Mouse (Mus musculus) midbrain, embryonic 13.5 days (tissue): ENCODE data around the gene Tm6sf1. TPM values are rescaled to one million over a fixed set of nuclear protein-coding genes. Genes with fewer than 3 reads are reported as not detected.
A peak's percentile ranks its signal among the peaks of the same experiment; 100 is the strongest.

ENCODE experiments used
- ATAC-seq: fragments of 200-750 bp; cut with Nextera tagmentation; 2 replicates; pipeline ENCODE4 v1.8.0; 2017; ENCODE audit warnings: mild to moderate bottlenecking, moderate TSS enrichment, moderate library complexity
- H3K27ac ChIP-seq: fragments of 300-500 bp; sonication (generic); 2 replicates; pipeline ENCODE4 v1.5.1; 2015; ENCODE audit warnings: inconsistent platforms, mild to moderate bottlenecking, moderate library complexity
- H3K27me3 ChIP-seq: fragments of 300-500 bp; sonication (generic); 2 replicates; pipeline ENCODE4 v1.6.1; 2015; ENCODE audit warnings: mild to moderate bottlenecking, inconsistent platforms
- H3K36me3 ChIP-seq: fragments of 300-500 bp; sonication (generic); 2 replicates; pipeline ENCODE4 v1.6.1; 2015; ENCODE audit warnings: mild to moderate bottlenecking, inconsistent platforms
- H3K4me1 ChIP-seq: fragments of 300-500 bp; sonication (generic); replicated peaks from 2 replicates; pipeline ENCODE4 v1.6.1; 2015; ENCODE audit warnings: inconsistent platforms
- H3K4me2 ChIP-seq: fragments of 300-500 bp; sonication (generic); replicated peaks from 2 replicates; pipeline ENCODE4 v1.6.1; 2015; ENCODE audit warnings: moderate library complexity, mild to moderate bottlenecking, inconsistent platforms
- H3K4me3 ChIP-seq: fragments of 300-500 bp; sonication (generic); replicated peaks from 2 replicates; pipeline ENCODE4 v1.5.1; 2015; ENCODE audit warnings: mild to moderate bottlenecking, inconsistent platforms
- H3K9ac ChIP-seq: fragments of 300-500 bp; sonication (generic); replicated peaks from 2 replicates; pipeline ENCODE4 v1.6.1; 2015; ENCODE audit warnings: mild to moderate bottlenecking, inconsistent platforms
- H3K9me3 ChIP-seq: fragments of 300-500 bp; sonication (generic); 2 replicates; pipeline ENCODE4 v1.6.1; 2016; ENCODE audit warnings: mild to moderate bottlenecking, inconsistent platforms
- WGBS: fragments of 180-500 bp; shearing (Covaris S2); methylation state at CpG from one replicate; pipeline ENCODE4 v1.1.7; 2015; 5-methylcytosine and 5-hydroxymethylcytosine counted together
- polyA plus RNA-seq: library from polyadenylated mRNA; unstranded; fragments of >200 nt; fragmentation: Nextera tagmentation; extraction: Ambion mirVana; gene quantifications from 2 replicates; pipeline ENCODE4 v1.2.1, GENCODE M21; 2015

Gene Tm6sf1
- polyA plus RNA-seq, 1 experiment from 2014 or later: 9.8 TPM

- WGBS: 63% methylated on average over 8 of the region's 8 CpGs
- no peak overlapping the region for H3K4me3 ChIP-seq
- H3K4me2 ChIP-seq: no peak overlapping the region
- no peaks in the 10 kb centered on the region for H3K36me3 ChIP-seq
- no peak overlapping the region for H3K9ac ChIP-seq
- H3K4me1 ChIP-seq: peaks cover 26% of the 10 kb centered on the region
- peaks cover 19% of the 10 kb centered on the region for H3K27me3 ChIP-seq
- no peak for ATAC-seq
- H3K9me3 ChIP-seq: no peaks in the 10 kb centered on the region
- H3K27ac ChIP-seq: no peak overlapping the region
These were observed 4.1 kb upstream of the Tm6sf1 start for GRCm38 (mm10) chr7:81854568-81855307.

DNA sequence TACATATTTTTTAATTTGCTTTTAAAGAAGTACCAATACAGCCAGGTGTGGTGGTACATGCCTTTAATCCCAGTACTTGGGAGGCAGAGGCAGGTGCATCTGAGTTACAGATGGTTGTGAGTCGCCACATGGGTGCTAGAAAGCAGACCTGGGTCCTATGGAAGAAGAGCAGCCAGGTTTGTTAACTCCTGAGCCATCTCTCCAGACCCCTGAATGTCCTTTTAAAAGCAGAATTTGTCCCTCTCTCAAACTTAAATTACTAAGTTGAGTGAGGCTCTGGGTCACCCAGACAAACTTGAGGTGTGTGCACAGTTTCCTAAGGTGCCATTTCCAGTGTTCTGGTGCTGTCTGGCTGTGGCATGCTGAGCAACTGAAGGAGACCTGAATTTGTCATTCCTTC is 3.1 kb upstream of the Tm6sf1 start, which contains the start of gene Gm10160:
Gm10160 (minus strand) TSS at position 101 of the 400 bp plus-strand sequence.
- peaks cover 29% of the 10 kb centered on the region for H3K4me1 ChIP-seq
- H3K4me2 ChIP-seq: no peak within 1 kb of the TSS
- no peaks in the 10 kb centered on the region for H3K9me3 ChIP-seq

DNA sequence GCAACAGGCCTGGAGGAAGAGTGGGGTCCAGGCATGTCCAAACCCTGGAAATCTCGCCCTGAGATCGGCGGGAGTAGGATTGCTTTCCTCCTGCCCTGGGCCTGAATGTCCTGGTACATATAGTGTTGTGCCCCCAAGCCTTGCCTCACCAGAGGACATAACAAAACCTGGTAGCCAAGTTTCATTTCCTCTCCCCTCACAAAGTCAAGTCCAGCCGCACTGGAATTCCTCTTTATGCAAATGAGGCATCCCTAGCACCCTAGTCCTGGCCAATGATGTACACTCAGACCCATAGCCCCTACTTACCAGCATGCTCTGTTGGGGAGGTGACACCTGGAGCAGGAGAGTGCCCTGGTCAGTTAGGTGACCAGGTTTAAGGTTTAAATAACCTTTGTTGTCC is 2.6 kb upstream of the Tm6sf1 start:
- peaks cover 32% of the 10 kb centered on the region for H3K27me3 ChIP-seq
- H3K4me2 ChIP-seq: no peak overlapping the region
- no peaks in the 10 kb centered on the region for H3K9me3 ChIP-seq
- peaks cover 29% of the 10 kb centered on the region for H3K4me1 ChIP-seq
- ATAC-seq: no peak
- H3K27ac ChIP-seq: no peak overlapping the region
- H3K9ac ChIP-seq: no peak overlapping the region
- WGBS: 80% methylated on average over 4 of the region's 4 CpGs
- H3K4me3 ChIP-seq: no peak overlapping the region
- H3K36me3 ChIP-seq: no peaks in the 10 kb centered on the region

More for the DNA sequence above, 3.1 kb upstream of the Tm6sf1 start, which contains the start of gene Gm10160:
- Histone ChIP-seq H3K27me3 (peaks cover 27% of the 10 kb centered on the region), H3K4me3 (no peak within 1 kb of the TSS), H3K9ac (no peak within 1 kb of the TSS), H3K27ac (no peak within 1 kb of the TSS), H3K36me3 (no peaks in the 10 kb centered on the region)
- WGBS: 72% methylated on average over 1 of the region's 1 CpGs
- ATAC-seq: no peak

DNA sequence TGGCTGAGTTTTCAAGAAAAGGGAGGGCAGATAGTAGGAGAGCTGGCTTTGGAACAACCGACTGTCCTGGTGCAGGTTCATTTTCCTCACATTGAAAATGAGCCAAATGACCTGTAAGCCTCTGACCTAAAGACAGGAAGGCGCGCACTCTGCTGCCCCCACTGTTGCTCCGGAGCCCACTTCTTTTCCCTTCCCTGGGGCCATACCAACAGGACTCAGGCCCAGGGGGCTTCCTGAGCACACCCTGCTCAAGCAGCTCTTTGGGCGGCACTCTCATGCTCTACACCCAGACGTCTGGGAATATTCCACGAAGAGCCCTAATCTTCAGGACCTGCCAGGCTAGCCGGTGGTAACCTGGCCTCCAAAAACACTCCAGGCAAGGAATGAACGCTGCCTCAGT is 565 bp upstream of the Tm6sf1 start:
- 9% methylated on average over 9 of the region's 9 CpGs for WGBS
- Histone ChIP-seq H3K9me3 (no peaks in the 10 kb centered on the region), H3K4me2 (peak overlapping the region; percentile 98), H3K9ac (no peak overlapping the region), H3K4me1 (peaks cover 29% of the 10 kb centered on the region), H3K36me3 (no peaks in the 10 kb centered on the region), H3K4me3 (peak overlapping the region; percentile 66; the same call in 1 of the 2 replicates), H3K27me3 (peaks cover 32% of the 10 kb centered on the region), H3K27ac (no peak overlapping the region)
- ATAC-seq: no peak

DNA sequence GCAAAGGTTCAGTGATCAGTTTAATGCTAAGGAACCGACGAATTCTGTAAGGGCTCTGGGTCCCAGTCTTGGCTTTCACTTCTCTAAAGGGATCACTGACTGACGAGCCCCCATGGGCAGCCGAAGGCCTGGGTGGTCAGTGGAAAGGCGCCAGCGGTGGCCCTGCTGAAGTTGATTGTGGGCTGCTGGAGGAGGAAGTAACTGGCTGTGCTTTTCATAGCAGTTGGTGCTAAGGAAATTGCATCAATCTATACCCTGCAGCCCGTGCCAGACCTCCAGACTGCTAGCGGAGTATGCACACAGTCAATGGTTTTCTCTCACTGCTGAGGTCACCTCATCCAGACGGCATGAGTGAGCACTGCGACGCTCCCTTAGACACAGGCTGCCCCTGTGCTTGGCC is 1.3 kb downstream of the Tm6sf1 start:
- Histone ChIP-seq H3K9ac (no peak overlapping the region), H3K27ac (no peak overlapping the region), H3K4me1 (peaks cover 23% of the 10 kb centered on the region), H3K9me3 (no peaks in the 10 kb centered on the region), H3K4me3 (peak overlapping the region; percentile 66; the same call in 1 of the 2 replicates), H3K36me3 (no peaks in the 10 kb centered on the region), H3K27me3 (peaks cover 32% of the 10 kb centered on the region), H3K4me2 (peak overlapping the region; percentile 98)
- 57% methylated on average over 11 of the region's 11 CpGs for WGBS
- no peak for ATAC-seq

DNA sequence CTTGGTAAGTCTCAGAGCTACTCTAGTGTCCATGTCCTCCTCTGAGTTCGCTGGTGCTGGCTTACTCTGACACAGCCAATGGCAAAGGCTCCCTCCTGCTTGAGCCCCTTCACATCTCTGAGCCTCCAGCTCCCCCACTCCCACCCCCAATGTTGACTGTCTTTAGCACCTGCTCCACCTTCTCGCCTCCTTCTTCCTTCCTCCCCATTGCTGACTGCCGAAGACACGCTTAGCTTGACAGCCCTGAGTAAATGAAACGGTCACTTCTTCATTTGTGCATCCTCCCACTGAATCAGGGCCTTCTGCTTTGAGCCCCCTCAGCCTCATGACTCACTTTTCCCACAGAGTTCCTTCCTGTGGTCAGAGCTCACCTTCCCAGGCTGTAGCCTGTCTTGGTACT is 2.2 kb downstream of the Tm6sf1 start:
- no peaks in the 10 kb centered on the region for H3K36me3 ChIP-seq
- ATAC-seq: no peak
- H3K27ac ChIP-seq: no peak overlapping the region
- peaks cover 23% of the 10 kb centered on the region for H3K4me1 ChIP-seq
- H3K4me3 ChIP-seq: no peak overlapping the region
- H3K9me3 ChIP-seq: no peaks in the 10 kb centered on the region
- H3K27me3 ChIP-seq: peaks cover 32% of the 10 kb centered on the region
- 71% methylated on average over 5 of the region's 5 CpGs for WGBS
- no peak overlapping the region for H3K4me2 ChIP-seq
- no peak overlapping the region for H3K9ac ChIP-seq

GRCm38 (mm10) chr7:81861461-81861860 is 2.7 kb downstream of the Tm6sf1 start:
- Histone ChIP-seq H3K4me2 (no peak overlapping the region), H3K36me3 (no peaks in the 10 kb centered on the region), H3K4me3 (no peak overlapping the region), H3K9ac (no peak overlapping the region), H3K9me3 (no peaks in the 10 kb centered on the region), H3K4me1 (peaks cover 23% of the 10 kb centered on the region), H3K27me3 (peaks cover 32% of the 10 kb centered on the region), H3K27ac (no peak overlapping the region)
- ATAC-seq: no peak
- WGBS: 76% methylated on average over 2 of the region's 2 CpGs

- no peak for ATAC-seq
- Histone ChIP-seq H3K36me3 (no peaks in the 10 kb centered on the region), H3K4me1 (peaks cover 23% of the 10 kb centered on the region), H3K4me3 (no peak overlapping the region), H3K27me3 (peaks cover 32% of the 10 kb centered on the region), H3K9me3 (no peaks in the 10 kb centered on the region), H3K4me2 (no peak overlapping the region), H3K9ac (no peak overlapping the region), H3K27ac (no peak overlapping the region)
- 87% methylated on average over 4 of the region's 4 CpGs for WGBS
These were observed 3.1 kb downstream of the Tm6sf1 start for GRCm38 (mm10) chr7:81861921-81862320.

GRCm38 (mm10) chr7:81862587-81863583 is 4.1 kb downstream of the Tm6sf1 start:
- 79% methylated on average over 24 of the region's 24 CpGs for WGBS
- ATAC-seq: no peak
- Histone ChIP-seq H3K9ac (no peak overlapping the region), H3K27me3 (peaks cover 25% of the 10 kb centered on the region), H3K27ac (no peak overlapping the region), H3K9me3 (no peaks in the 10 kb centered on the region), H3K4me1 (peaks cover 22% of the 10 kb centered on the region), H3K4me3 (no peak overlapping the region), H3K36me3 (no peaks in the 10 kb centered on the region), H3K4me2 (no peak overlapping the region)

DNA sequence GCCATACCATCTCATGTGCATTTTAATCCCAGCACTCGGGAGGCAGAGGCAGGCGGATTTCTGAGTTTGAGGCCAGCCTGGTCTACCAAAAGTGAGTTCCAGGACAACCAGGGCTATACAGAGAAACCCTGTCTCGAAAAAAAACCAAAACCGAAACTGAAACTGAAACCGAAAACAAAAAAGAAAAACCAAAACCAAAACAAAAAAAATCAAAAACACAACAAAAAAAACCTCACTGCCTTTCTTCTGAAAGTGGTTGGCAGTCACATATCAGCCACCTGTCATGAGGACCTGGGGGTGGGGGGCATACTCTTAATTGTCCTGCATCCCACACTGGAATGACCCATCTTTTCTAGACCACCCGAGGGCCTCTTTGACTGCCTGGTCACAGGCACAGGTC is 5.8 kb downstream of the Tm6sf1 start:
- Histone ChIP-seq H3K9ac (no peak overlapping the region), H3K27ac (no peak overlapping the region), H3K4me3 (no peak overlapping the region), H3K4me1 (peaks cover 10% of the 10 kb centered on the region), H3K4me2 (no peak overlapping the region), H3K27me3 (peaks cover 15% of the 10 kb centered on the region), H3K36me3 (no peaks in the 10 kb centered on the region), H3K9me3 (no peaks in the 10 kb centered on the region)
- 91% methylated on average over 6 of the region's 6 CpGs for WGBS
- no peak for ATAC-seq

DNA sequence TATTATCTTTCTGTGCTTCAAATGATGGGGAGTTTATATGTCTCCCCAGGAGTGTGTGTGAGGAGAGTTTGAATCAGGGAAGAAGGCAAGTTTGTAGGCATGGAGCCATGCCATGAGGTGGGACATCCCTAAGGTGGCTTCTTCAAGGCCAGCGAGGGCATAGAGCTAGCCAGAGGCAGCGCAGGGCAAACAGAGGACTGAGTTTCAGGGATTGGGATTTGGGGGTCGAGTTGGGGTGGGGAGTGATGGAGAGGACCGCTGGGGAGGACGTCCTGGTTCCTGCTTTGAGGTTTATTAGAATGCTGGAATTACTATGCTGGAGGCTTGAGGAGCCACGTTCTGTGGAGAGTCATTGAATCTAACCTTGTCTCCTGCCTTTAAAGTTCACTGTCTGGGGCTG is 7.1 kb downstream of the Tm6sf1 start:
- WGBS: 94% methylated on average over 6 of the region's 6 CpGs
- ATAC-seq: no peak

More for the DNA sequence above, 7.1 kb downstream of the Tm6sf1 start:
- H3K4me1 ChIP-seq: 0 out of 2 replicates have a peak, but pooled peaks cover 5% of the 10 kb centered on the region
- peaks cover 3% of the 10 kb centered on the region; the same call in 1 of the 2 replicates for H3K27me3 ChIP-seq
- no peak overlapping the region for H3K4me2 ChIP-seq
- no peak overlapping the region for H3K4me3 ChIP-seq
- H3K27ac ChIP-seq: no peak overlapping the region
- no peak overlapping the region for H3K9ac ChIP-seq
- H3K36me3 ChIP-seq: no peaks in the 10 kb centered on the region
- no peaks in the 10 kb centered on the region for H3K9me3 ChIP-seq
